Mouse (Mus musculus) G1E-ER4 (cell line): ENCODE measurements around the gene Tmem237. TPM values are rescaled to one million over a fixed set of nuclear protein-coding genes. Genes with fewer than 3 reads are reported as not detected.

Source experiments
- GATA1 ChIP-seq: IDR thresholded peaks from one replicate; pipeline ENCODE4 v1.8.0; 2012; ENCODE audit warnings: low read length, inconsistent platforms
- polyA plus RNA-seq: library from polyadenylated mRNA; stranded (reverse); fragments of >175 nt; gene quantifications from 2 replicates; pipeline ENCODE4 v1.2.3, GENCODE M21; 2012

The Tmem237 gene
- polyA plus RNA-seq, 1 experiment = 3.6 TPM

DNA sequence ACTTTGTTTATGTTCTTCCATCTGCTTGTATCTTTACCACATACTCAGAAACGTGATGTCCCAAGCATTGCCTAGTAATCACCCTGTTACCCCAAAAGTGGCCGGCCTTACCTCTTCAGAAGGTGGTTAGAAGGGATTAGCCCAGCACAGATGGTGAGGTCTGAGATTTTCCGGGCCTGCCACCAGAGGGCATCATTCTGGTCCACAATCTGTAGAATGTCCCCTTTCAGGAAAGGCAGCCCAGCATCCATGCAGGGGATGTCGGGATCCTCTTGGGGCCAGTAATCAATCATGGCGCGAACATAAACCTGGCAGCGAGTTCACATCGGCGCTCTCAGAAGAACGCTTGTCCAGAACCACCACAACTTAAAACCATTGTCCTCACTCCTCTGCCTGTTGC is 24.3 kb upstream of the Tmem237 start:
- TF ChIP-seq GATA1 = no peak

DNA sequence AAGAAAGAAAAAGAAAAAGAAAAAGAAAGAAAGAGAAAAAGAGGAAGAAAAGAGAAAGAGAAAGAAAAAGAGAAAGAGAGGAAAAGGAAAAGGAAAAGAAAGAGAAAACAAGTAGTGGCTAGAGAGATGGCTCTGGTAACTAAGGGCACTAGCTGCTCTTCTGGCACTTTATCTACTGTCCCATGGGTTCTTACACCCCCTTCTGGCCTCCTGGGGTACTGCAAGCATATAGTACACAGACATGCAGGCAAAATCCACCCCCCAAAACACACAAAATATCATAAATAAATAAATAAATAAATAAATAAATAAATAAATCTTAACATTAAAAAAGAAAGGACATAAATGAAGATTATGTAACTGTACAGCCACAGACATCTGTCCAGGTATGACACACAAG is 22.6 kb upstream of the Tmem237 start:
- no peak for TF ChIP-seq GATA1

DNA sequence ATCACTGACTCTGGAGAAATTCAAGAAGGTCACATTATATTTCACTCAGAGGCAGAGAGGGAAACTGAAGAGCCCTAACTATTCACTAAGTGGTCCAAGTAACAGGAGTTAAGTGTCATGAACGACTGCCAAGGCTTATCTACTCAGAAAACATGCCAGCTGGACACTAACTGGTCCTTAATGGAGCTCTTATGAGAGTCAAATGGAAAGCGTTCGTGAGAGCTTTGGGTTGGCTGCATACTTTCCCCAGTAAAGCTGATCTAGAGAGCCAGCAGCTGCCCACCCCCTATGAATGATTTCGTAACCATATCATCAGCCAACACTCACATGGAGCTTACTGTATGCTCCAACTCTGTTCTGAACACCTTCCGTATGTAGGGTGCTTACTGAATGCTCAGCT is 14.2 kb upstream of the Tmem237 start:
- no peak for TF ChIP-seq GATA1

DNA sequence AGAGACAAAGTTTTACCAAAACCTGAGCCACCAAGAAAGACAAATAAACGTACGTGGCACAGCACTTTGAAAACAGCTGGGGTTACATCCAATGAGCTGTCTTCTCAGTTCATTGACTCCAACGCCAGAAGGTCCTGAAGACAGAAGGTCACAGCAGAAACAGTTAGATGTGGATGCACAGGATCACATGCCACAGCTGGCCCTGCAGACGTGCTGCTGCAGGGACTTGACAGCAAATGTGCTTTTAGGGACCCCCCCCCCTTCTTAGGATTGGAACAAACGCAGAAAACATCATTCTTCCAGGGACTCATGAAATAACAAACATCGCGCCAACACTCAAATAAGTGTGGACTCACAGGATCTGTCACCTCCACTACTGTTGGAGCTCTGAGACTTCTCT is 8.7 kb upstream of the Tmem237 start:
- no peak for TF ChIP-seq GATA1

DNA sequence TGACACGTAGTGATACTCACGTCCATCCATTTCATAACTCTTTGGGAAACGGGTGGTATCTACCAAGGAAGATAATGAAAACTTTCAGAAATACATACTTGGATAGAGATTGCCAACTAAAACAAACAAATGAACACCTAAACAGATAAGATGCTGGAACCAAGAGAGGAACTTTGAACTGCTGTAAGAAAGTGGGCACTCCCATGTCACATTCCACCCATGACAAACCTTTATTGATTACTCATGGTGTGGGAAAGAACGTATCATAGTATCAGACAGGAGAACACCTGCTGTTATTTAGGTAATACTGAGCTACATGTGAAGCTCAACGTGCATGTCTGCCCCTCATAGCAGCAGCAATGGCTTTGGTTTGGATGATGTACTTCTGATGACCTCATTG is 5.3 kb upstream of the Tmem237 start:
- no peak for TF ChIP-seq GATA1

DNA sequence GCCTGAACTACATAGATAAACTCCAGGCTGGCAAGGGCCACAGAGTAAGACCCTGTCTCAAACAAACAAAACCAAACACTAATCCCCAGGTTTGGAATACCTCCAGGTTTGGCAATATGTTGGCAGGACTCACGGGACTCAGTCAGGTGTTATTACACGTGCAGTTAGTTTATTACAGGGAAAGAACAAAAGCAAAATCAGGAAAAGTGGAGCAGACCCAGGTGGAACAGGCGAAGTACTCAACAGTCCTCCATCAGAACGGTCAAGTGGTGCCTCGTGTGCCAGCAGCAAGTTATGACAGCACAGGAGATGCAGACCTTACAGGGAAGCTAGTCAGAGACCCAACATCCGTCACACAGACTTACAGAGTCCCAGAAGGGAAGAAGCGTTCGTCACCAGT is 9.7 kb downstream of the Tmem237 start:
- TF ChIP-seq GATA1 = no peak

DNA sequence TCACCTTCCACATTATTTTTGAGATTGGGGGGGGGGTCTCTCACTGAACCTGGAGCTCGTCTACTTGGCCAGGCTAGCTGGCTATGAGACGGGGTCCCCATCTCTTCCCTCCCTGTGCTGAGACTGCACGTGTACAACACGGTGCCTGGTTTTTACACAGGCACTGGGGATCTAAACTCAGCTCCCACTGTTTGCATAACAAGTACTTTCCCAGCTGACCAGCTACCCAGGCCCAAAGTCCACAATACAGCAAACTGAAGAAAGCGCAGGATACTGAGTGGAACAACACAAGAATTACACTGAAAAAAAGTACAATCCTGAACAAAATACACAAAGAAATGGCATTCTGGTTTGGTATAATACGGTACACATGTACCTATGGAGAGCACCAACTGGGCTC is 18.1 kb downstream of the Tmem237 start:
- no peak for TF ChIP-seq GATA1

DNA sequence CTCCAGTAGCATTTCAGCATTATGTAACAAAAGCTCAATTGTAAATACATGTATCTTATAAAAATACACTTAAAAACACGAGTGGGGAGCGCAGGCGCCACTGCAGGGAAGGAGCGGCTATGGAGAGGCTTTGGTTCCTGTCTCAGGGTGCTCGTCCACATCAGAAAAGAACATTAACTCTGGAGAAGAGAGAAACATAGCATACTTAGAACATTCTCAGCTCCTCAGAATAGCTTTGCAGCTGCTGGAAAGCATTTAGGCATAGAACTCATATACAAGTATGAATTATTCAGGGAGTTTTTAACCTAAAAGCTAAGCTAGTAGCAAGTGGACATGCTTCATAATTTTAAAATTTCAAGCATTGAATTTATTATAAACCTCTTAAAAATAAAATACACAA is 19.2 kb downstream of the Tmem237 start:
- no peak for TF ChIP-seq GATA1

DNA sequence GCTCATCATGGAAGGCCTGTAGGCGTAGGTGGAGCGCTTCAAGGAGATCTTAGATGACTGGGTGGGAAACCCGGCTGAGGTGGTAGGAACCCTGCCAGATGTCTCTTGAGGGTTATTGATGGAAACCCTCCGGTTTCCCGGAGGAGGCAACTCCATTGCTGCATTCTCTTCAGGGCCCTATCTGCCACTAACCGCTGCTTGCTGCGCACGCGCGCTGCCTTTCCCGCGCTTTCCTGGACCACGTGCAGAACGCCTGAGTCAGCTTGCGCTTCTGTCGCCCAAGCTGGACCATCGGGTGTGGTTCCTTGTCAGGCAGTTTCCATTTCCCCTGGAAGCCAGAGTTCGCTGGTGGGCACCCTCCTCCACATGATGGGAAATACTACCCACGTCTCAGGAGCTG is 25.5 kb downstream of the Tmem237 start, which contains the start of gene C2cd6:
TSS of gene C2cd6 (minus strand) at position 196 of the 400 bp plus-strand sequence.
- no peak for TF ChIP-seq GATA1

DNA sequence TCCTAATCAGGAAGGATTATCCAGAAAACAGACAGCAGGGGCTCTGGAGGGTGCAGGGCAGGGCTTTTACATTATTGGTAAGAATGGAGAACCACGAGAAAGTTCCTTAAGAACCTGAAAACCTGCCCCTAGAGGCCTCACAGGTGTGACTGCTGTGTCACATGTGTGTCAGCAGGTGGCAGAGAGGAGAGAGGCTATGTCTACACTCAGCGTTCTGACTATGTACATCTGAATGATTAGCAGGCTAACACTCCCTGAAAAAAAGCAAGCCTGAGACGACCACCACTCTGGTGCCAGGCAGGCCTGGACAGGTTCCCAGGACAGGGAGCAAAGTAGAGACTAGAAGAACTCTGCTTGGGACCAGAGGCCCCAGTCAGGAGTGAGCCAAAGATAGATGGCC is 49.3 kb downstream of the Tmem237 start:
- TF ChIP-seq GATA1 = no peak

DNA sequence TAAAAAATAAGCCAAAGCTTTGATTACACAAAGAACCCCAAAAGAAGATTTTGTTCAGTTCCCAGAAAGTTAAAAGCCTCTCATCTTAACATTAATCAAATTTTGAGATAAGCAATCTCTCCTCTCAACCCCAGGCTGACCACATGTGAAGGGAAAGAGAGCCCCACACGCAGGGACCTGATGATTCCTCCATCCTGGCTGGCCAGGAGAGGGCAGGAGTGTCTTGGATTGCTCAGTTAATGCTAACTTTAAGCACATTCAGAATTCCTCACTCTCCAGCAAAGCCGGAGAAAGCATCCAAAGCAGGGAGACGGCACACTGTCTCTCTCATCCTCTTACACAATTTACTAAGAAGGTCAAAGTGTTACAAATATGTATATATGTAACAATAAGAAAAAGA is 52.2 kb downstream of the Tmem237 start:
- TF ChIP-seq GATA1 = no peak

DNA sequence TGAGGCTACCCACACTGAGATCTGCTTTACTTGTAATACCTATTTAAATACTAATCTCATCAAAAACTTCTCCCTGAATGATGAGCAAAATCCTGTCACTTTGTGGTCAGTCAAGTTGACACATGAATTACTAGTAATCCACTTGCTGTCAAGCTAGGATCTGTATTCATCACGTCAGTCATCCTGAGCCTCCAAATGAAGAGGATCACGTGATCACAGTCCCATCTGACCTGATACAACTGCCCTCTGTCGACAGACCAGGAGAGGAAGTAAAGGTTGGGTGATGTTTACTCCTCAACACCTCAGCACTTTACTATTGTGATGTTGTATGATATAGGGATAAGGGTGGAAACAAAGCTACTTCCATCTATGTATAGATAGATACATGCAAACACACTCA is 56.5 kb downstream of the Tmem237 start:
- no peak for TF ChIP-seq GATA1

DNA sequence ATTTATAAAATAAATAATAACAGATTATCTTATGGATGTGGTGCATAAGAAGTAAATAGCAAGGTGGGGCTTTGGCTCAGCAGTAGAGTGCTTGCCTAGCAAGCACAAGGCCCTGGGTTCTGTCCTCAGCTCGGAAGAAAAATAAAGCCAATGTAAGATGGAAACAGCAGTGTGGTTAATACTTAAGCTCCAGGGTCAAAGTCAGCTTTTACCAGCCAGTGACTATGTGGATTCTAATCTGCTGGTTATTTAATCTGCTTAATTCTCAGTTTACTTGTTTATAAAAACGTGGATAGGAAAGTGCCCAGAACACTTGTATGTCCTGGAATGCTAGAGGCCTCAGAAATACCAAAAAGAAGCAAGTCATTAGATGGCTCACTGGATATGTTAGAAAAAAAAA is 63.3 kb downstream of the Tmem237 start:
- no peak for TF ChIP-seq GATA1

DNA sequence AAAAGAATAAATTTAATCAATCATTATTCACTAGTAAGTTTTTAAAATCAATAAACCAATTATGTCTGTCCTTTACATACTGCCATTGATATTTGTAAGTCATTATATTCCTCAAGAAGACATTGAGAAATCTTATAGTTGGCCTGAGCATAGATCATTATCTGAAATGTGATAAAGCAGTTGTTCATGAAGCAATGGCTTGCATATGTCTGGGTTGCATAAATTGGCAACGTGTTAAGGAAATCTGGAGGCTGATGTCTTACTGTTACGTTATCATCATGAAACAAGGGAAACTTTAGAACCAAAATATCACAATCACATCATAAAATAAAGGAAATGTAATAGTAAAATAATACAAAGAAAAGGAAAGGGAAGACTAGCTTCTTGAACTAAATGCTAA is 68.9 kb downstream of the Tmem237 start:
- TF ChIP-seq GATA1 = no peak

Other genes with a start within 250 kb of the Tmem237 start
- gene Trak2, start 147.0 kb downstream of the Tmem237 start, polyA plus RNA-seq = 101 and 125 TPM in 2 replicates
- 5.9 and 7.8 TPM in 2 replicates for gene Stradb, start 146.9 kb downstream of the Tmem237 start, polyA plus RNA-seq
- gene C2cd6, start 25.5 kb downstream of the Tmem237 start, polyA plus RNA-seq = not detected in 2 replicates
- gene Mpp4, start 43.0 kb upstream of the Tmem237 start, polyA plus RNA-seq = 0.11 TPM in 1 of 2 replicates, not detected in the other
- 4.3 and 4.9 TPM in 2 replicates for gene Als2, start 116.8 kb upstream of the Tmem237 start, polyA plus RNA-seq
- not detected in 2 replicates for gene Cdk15, start 136.5 kb upstream of the Tmem237 start, polyA plus RNA-seq